Mouse (Mus musculus): ENCODE measurements around the gene Zbtb24.

GRCm38 (mm10) chr10:41450780-41451522 is 768 bp downstream of the Zbtb24 start:
- no peak for TF ChIP-seq CTCF (IDR thresholded peaks at IDR 0.05; ENCODE audit: borderline replicate concordance, control insufficient read depth, extremely low read depth, insufficient read depth, low read length, poor library complexity)
- no peak for TF ChIP-seq POLR2A (IDR thresholded peaks at IDR 0.05; ENCODE audit: control insufficient read depth, extremely low read depth, insufficient read depth, low read length, poor library complexity)

Data from thymus, adult 2 months (tissue).